Mouse (Mus musculus): ENCODE measurements around the gene Ninl. TPM values are rescaled to one million over a fixed set of nuclear protein-coding genes. Genes with fewer than 3 reads are reported as not detected.

Gene Ninl
- 8.4 and 11.1 TPM in 2 replicates for polyA plus RNA-seq (2015; fragmentation: Nextera tagmentation; extraction: Ambion mirVana)

- Histone ChIP-seq H3K9ac (peak within 1 kb of the TSS; percentile 100), H3K4me1 (peaks cover 8% of the 10 kb centered on the region), H3K27ac (peak within 1 kb of the TSS; percentile 78), H3K36me3 (no peaks in the 10 kb centered on the region), H3K4me2 (peak within 1 kb of the TSS; percentile 79), H3K4me3 (peak within 1 kb of the TSS; percentile 96), H3K27me3 (no peaks in the 10 kb centered on the region), H3K9me3 (0 out of 2 replicates have a peak, but pooled peaks cover 3% of the 10 kb centered on the region)
- peak; percentile 92 for ATAC-seq (ENCODE audit: insufficient number of reproducible peaks, insufficient read depth, low FRiP score, low TSS enrichment, low read depth)
- WGBS: 2% methylated on average over 34 of the region's 34 CpGs
These were observed at the start of gene Ninl, which contains the start of gene Nanp for GRCm38 (mm10) chr2:151039232-151039695. Gene Ninl, minus strand, starts transcription at chr2:151039382. Gene Nanp, minus strand, starts transcription at chr2:151039398.

DNA sequence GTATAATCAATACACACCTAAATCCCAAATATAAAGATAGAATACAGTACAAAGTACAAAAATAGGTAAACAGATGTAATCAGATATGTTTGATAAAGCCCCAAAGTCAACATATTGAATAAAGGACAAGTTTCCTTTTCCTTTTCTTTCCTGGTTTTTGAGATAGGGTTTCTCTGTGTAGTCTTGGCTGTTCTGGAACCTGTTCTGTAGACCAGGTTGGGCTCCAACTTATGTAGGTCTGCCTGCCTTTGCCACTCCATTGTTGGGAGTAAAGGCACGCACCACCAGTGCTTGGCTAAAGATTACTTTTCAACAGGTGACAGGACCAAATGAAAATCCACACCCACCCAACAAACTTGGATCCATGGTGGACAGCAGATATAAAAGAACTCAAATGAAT is 17.5 kb upstream of the Ninl start:
- 86% methylated on average over 1 of the region's 1 CpGs for WGBS
- Histone ChIP-seq H3K27me3 (no peaks in the 10 kb centered on the region), H3K4me3 (no peak overlapping the region), H3K9ac (no peak overlapping the region), H3K27ac (no peak overlapping the region), H3K36me3 (no peaks in the 10 kb centered on the region), H3K9me3 (peaks cover 5% of the 10 kb centered on the region; the same call in 1 of the 2 replicates), H3K4me1 (no peaks in the 10 kb centered on the region), H3K4me2 (no peak overlapping the region)
- ATAC-seq (ENCODE audit: insufficient number of reproducible peaks, insufficient read depth, low FRiP score, low TSS enrichment, low read depth): no peak

GRCm38 (mm10) chr2:151040411-151040810 is 1.2 kb upstream of the Ninl start:
- H3K9me3 ChIP-seq: 0 out of 2 replicates have a peak, but pooled peaks cover 3% of the 10 kb centered on the region
- H3K27ac ChIP-seq: no peak overlapping the region
- no peak overlapping the region for H3K4me2 ChIP-seq
- WGBS: 87% methylated on average over 1 of the region's 1 CpGs
- peaks cover 8% of the 10 kb centered on the region for H3K4me1 ChIP-seq
- H3K4me3 ChIP-seq: no peak overlapping the region
- ATAC-seq (ENCODE audit: insufficient number of reproducible peaks, insufficient read depth, low FRiP score, low TSS enrichment, low read depth): no peak
- no peaks in the 10 kb centered on the region for H3K27me3 ChIP-seq
- no peaks in the 10 kb centered on the region for H3K36me3 ChIP-seq
- no peak overlapping the region for H3K9ac ChIP-seq

DNA sequence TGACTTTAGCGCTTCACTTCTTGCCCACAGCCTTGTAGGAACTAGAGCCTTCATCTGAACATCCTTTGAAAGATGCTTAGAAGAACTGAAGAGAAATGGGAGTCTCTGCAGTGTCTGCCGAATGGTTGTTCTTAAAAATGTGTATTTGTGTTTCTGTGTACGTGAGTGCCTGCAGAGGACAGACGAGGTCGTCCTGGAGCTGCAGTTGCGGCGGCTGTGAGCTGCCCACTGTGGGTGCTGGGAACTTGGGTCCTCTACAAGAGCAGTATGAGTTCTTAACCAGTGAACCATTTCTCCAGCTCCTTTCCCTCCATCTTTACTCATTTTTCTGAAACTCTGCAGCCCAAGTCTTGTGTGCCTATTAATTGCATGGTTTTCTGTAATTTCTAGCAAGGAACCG is 544 bp upstream of the Ninl start:
- Histone ChIP-seq H3K4me3 (peak overlapping the region; percentile 96), H3K9me3 (0 out of 2 replicates have a peak, but pooled peaks cover 3% of the 10 kb centered on the region), H3K36me3 (no peaks in the 10 kb centered on the region), H3K27me3 (no peaks in the 10 kb centered on the region), H3K4me2 (peak overlapping the region; percentile 79), H3K27ac (peak overlapping the region; percentile 71; the same call in 1 of the 2 replicates), H3K9ac (peak overlapping the region; percentile 100), H3K4me1 (peaks cover 8% of the 10 kb centered on the region)
- no peak for ATAC-seq (ENCODE audit: insufficient number of reproducible peaks, insufficient read depth, low FRiP score, low TSS enrichment, low read depth)
- WGBS: 54% methylated on average over 8 of the region's 8 CpGs

- Histone ChIP-seq H3K9ac (peak overlapping the region; percentile 100), H3K4me1 (peaks cover 8% of the 10 kb centered on the region), H3K27ac (peak overlapping the region; percentile 78), H3K4me3 (peak overlapping the region; percentile 96), H3K9me3 (0 out of 2 replicates have a peak, but pooled peaks cover 3% of the 10 kb centered on the region), H3K36me3 (no peaks in the 10 kb centered on the region), H3K27me3 (no peaks in the 10 kb centered on the region), H3K4me2 (peak overlapping the region; percentile 79)
- ATAC-seq (ENCODE audit: insufficient number of reproducible peaks, insufficient read depth, low FRiP score, low TSS enrichment, low read depth): peak; percentile 75
- under 1% methylated on average over 30 of the region's 30 CpGs for WGBS
These were observed 365 bp downstream of the Ninl start for GRCm38 (mm10) chr2:151038811-151039222.

GRCm38 (mm10) chr2:151037876-151038552 is 1.2 kb downstream of the Ninl start:
- Histone ChIP-seq H3K4me1 (peaks cover 8% of the 10 kb centered on the region), H3K9me3 (0 out of 2 replicates have a peak, but pooled peaks cover 3% of the 10 kb centered on the region), H3K4me3 (peak overlapping the region; percentile 96), H3K36me3 (0 out of 2 replicates have a peak, but pooled peaks cover 4% of the 10 kb centered on the region), H3K27me3 (no peaks in the 10 kb centered on the region), H3K27ac (0 out of 2 replicates have a peak overlapping the region, but pooled peaks have one; percentile 78), H3K4me2 (peak overlapping the region; percentile 79), H3K9ac (peak overlapping the region; percentile 100)
- 67% methylated on average over 18 of the region's 18 CpGs for WGBS
- no peak for ATAC-seq (ENCODE audit: insufficient number of reproducible peaks, insufficient read depth, low FRiP score, low TSS enrichment, low read depth)

- no peak overlapping the region for H3K4me2 ChIP-seq
- H3K4me3 ChIP-seq: no peak overlapping the region
- H3K27me3 ChIP-seq: no peaks in the 10 kb centered on the region
- no peak overlapping the region for H3K9ac ChIP-seq
- H3K4me1 ChIP-seq: peaks cover 8% of the 10 kb centered on the region
- 0 out of 2 replicates have a peak, but pooled peaks cover 3% of the 10 kb centered on the region for H3K9me3 ChIP-seq
- no peak for ATAC-seq (ENCODE audit: insufficient number of reproducible peaks, insufficient read depth, low FRiP score, low TSS enrichment, low read depth)
- no peak overlapping the region for H3K27ac ChIP-seq
- WGBS: 98% methylated on average over 1 of the region's 1 CpGs
- 0 out of 2 replicates have a peak, but pooled peaks cover 8% of the 10 kb centered on the region for H3K36me3 ChIP-seq
These were observed 1.9 kb downstream of the Ninl start for GRCm38 (mm10) chr2:151037292-151037691.

- WGBS: 94% methylated on average over 2 of the region's 2 CpGs
- Histone ChIP-seq H3K4me1 (peaks cover 8% of the 10 kb centered on the region), H3K4me2 (no peak overlapping the region), H3K27me3 (no peaks in the 10 kb centered on the region), H3K36me3 (0 out of 2 replicates have a peak, but pooled peaks cover 8% of the 10 kb centered on the region), H3K27ac (no peak overlapping the region), H3K9me3 (0 out of 2 replicates have a peak, but pooled peaks cover 3% of the 10 kb centered on the region), H3K4me3 (no peak overlapping the region), H3K9ac (no peak overlapping the region)
- ATAC-seq (ENCODE audit: insufficient number of reproducible peaks, insufficient read depth, low FRiP score, low TSS enrichment, low read depth): no peak
These were observed 2.5 kb downstream of the Ninl start for GRCm38 (mm10) chr2:151036721-151037120.

DNA sequence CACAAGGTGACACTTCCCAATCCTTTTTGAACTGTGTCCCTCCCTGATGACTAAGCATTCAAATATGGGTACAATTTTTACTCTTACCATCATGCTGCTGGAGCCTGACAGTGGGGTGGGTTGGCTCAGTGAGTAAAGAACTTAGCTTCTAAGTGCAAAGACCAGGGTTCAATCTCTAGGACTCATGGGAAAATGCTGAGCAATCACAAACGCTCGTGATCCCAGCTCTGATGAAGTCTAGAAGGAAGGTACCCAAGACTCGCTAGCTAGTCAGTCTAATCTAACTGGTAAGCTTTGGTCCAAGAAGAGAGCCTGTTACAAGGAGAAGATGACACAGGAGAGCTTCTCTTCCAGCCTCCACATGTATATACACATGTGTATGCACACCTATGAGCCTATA is 4.7 kb downstream of the Ninl start:
- peaks cover 8% of the 10 kb centered on the region for H3K36me3 ChIP-seq
- ATAC-seq (ENCODE audit: insufficient number of reproducible peaks, insufficient read depth, low FRiP score, low TSS enrichment, low read depth): no peak

DNA sequence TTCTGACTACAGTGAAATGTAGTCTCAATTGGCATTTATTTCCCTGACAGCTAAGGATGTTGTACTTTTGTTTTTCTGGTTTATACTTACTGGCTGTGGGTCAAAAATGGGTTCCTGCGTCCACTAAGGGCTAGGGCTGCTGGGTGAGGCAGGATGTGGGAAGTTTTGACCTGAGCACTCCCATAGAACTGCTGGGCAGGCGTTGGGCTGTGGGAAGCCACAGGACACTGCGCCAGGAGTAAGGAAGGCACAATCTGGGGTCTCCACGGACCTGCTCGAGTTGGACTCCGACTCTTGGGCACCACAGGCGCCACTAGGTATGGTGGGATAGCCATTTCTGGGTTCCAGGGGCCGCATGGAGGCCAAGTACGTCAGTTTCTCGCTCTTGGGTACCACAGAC is 18.0 kb downstream of the Ninl start:
- WGBS: 90% methylated on average over 10 of the region's 10 CpGs
- no peaks in the 10 kb centered on the region for H3K27me3 ChIP-seq
- no peak overlapping the region for H3K27ac ChIP-seq
- no peak overlapping the region for H3K4me2 ChIP-seq
- no peaks in the 10 kb centered on the region for H3K4me1 ChIP-seq
- ATAC-seq (ENCODE audit: insufficient number of reproducible peaks, insufficient read depth, low FRiP score, low TSS enrichment, low read depth): no peak
- no peaks in the 10 kb centered on the region for H3K9me3 ChIP-seq
- H3K36me3 ChIP-seq: peaks cover 11% of the 10 kb centered on the region
- H3K4me3 ChIP-seq: no peak overlapping the region
- H3K9ac ChIP-seq: no peak overlapping the region

More for the DNA sequence above, 4.7 kb downstream of the Ninl start:
- H3K4me1 ChIP-seq: peaks cover 8% of the 10 kb centered on the region
- WGBS: 91% methylated on average over 3 of the region's 3 CpGs
- H3K9ac ChIP-seq: no peak overlapping the region
- no peak overlapping the region for H3K4me2 ChIP-seq
- no peaks in the 10 kb centered on the region for H3K9me3 ChIP-seq
- H3K27ac ChIP-seq: no peak overlapping the region
- H3K4me3 ChIP-seq: no peak overlapping the region
- H3K27me3 ChIP-seq: no peaks in the 10 kb centered on the region

- Histone ChIP-seq H3K4me1 (no peaks in the 10 kb centered on the region), H3K4me3 (no peak overlapping the region), H3K36me3 (no peaks in the 10 kb centered on the region), H3K9me3 (no peaks in the 10 kb centered on the region), H3K9ac (no peak overlapping the region), H3K4me2 (no peak overlapping the region), H3K27me3 (no peaks in the 10 kb centered on the region), H3K27ac (no peak overlapping the region)
- no peak for ATAC-seq (ENCODE audit: insufficient number of reproducible peaks, insufficient read depth, low FRiP score, low TSS enrichment, low read depth)
- WGBS: 83% methylated on average over 2 of the region's 2 CpGs
These were observed 23.9 kb downstream of the Ninl start for GRCm38 (mm10) chr2:151015316-151015715.

DNA sequence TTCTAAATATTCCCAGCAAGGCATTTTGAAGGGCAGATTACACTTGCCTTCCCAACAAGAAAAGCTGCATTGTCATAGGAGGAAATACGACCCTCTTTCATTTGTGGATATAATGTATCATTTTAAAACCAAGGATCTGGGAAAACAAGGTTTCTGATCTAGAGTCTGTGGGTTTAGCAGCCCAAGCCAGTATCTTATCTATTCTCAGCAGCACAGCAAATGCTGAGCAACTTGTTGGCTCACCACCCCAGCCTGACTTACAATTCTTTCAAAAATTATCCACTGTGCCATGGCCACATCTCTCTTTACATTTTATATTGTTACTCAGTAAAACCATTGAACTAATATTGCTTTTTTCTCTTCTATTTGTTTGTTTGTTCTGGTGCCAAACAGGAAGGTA is 27.9 kb downstream of the Ninl start:
- H3K27me3 ChIP-seq: no peaks in the 10 kb centered on the region
- no peaks in the 10 kb centered on the region for H3K9me3 ChIP-seq
- H3K27ac ChIP-seq: no peak overlapping the region
- ATAC-seq (ENCODE audit: insufficient number of reproducible peaks, insufficient read depth, low FRiP score, low TSS enrichment, low read depth): no peak
- WGBS: 50% methylated on average over 1 of the region's 1 CpGs
- no peak overlapping the region for H3K9ac ChIP-seq
- peaks cover 21% of the 10 kb centered on the region for H3K4me1 ChIP-seq
- H3K4me2 ChIP-seq: no peak overlapping the region
- no peak overlapping the region for H3K4me3 ChIP-seq
- H3K36me3 ChIP-seq: no peaks in the 10 kb centered on the region

All from embryonic facial prominence, embryonic 13.5 days (tissue).